9 mouse cellular contexts compared by ENCODE assay signal in the genomic region with DNA sequence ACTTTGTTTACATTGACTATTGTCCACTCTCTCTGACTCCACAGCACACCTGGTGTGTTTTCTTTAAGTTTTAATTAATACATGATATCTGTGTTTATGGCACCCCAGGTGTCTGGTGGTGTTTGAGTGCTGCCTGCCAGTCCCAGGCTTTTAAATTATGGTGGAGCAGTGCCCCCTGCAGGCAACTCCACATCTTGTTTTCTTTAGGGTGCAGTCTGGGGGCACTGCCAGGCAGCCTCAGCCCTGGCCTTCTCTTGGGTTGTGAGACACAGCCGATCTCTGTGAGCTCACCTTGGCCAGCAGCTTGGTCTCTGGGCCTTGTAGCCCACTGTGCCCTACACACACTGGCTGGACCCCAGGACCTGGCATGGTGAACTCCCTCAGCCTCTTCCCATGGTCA.
DNase-seq lines count a peak whose midpoint lies in the region; ATAC-seq lines count a peak whose summit lies in the region.
"Had no signal": no experiment of that assay in that cellular context is flagged by ENCODE, and none has a peak within 500 bp of the region (broad histone marks: within the 10 kb centered on the region; RNA-seq: fewer than 3 reads in every experiment).

No protein-coding gene starts in this region.

- peak; percentile 70 to 92 for DNase-seq in adrenal gland, adult (ENCODE audit: inconsistent age in 2 of 2, low spot score in 1 of 2)
- DNase-seq in adrenal gland, adult 8-10 months, result no peak
- DNase-seq in adrenal gland, postnatal 4 days (ENCODE audit: low spot score in 2 of 2), result peak; percentile 50 to 63
- peak; percentile 64 for DNase-seq in embryonic facial prominence, embryonic 11.5 days (ENCODE audit: low spot score)
- DNase-seq in heart, postnatal 36 days, result peak; percentile 78 to 83
- DNase-seq in layer of hippocampus, adult 9-10 months (ENCODE audit: low spot score), result peak; percentile 26
- DNase-seq in lung, postnatal 25 days (ENCODE audit: low spot score), result peak; percentile 75
- DNase-seq in right cerebral cortex, postnatal 14 days, result peak; percentile 78

- no peak overlapping the region for H3K9ac ChIP-seq in embryonic facial prominence, embryonic 11.5 days (replicated peaks; ENCODE audit: low read length)
- H3K9ac ChIP-seq: limb, embryonic 13.5 days had no signal

- no peaks in the 10 kb centered on the region for H3K9me3 ChIP-seq in embryonic facial prominence, embryonic 11.5 days (replicated peaks; ENCODE audit: control insufficient read depth, low read length)
- H3K9me3 ChIP-seq: limb, embryonic 13.5 days had no signal

- H3K4me3 ChIP-seq in embryonic facial prominence, embryonic 11.5 days (ENCODE audit: low read depth, low read length), result no peak overlapping the region
- H3K4me3 ChIP-seq: limb, embryonic 13.5 days had no signal

- no peak overlapping the region for H3K27ac ChIP-seq in embryonic facial prominence, embryonic 11.5 days (replicated peaks; ENCODE audit: low read depth, low read length)
- H3K27ac ChIP-seq: limb, embryonic 13.5 days had no signal

- intact Hi-C loops in heart, postnatal 36 days (cut with DNase I), result loop anchor here (1.0 to 10.0 kb wide), 2 partner anchors 70 to 410 kb away; no protein-coding TSS in a partner anchor

- H3K4me1 ChIP-seq in embryonic facial prominence, embryonic 11.5 days (ENCODE audit: control insufficient read depth, insufficient read depth, low read length), result no peaks in the 10 kb centered on the region
- H3K4me1 ChIP-seq: limb, embryonic 13.5 days had no signal

- ATAC-seq in embryonic facial prominence, embryonic 11.5 days (replicated peaks; ENCODE audit: insufficient number of reproducible peaks, low FRiP score, low TSS enrichment, low read depth), result 0 out of 2 replicates have a peak, but pooled peaks have one; percentile 27

- H3K27me3 ChIP-seq in embryonic facial prominence, embryonic 11.5 days (ENCODE audit: control insufficient read depth, insufficient read depth, low read length), result no peaks in the 10 kb centered on the region
- H3K27me3 ChIP-seq: limb, embryonic 13.5 days had no signal

- H3K36me3 ChIP-seq in embryonic facial prominence, embryonic 11.5 days (replicated peaks; ENCODE audit: control insufficient read depth, insufficient read depth, low read depth, low read length), result peaks cover 2% of the 10 kb centered on the region; the same call in 1 of the 2 replicates

- WGBS in embryonic facial prominence, embryonic 11.5 days, result 61% methylated on average over 1 of the region's 1 CpGs

- H3K4me2 ChIP-seq in embryonic facial prominence, embryonic 11.5 days (ENCODE audit: low read depth, low read length), result no peak overlapping the region
- H3K4me2 ChIP-seq: limb, embryonic 13.5 days had no signal
